Mouse (Mus musculus): ENCODE measurements around the gene Rbfox2. TPM values are rescaled to one million over a fixed set of nuclear protein-coding genes. Genes with fewer than 3 reads are reported as not detected.
"Not testable (repeated sequence)": the region's sequence is repeated elsewhere in the genome, so short reads cannot be mapped to it uniquely, and the experiment has no call there.

Gene Rbfox2
- polyA plus RNA-seq, 2 experiments, result 94.7 to 189 TPM

DNA sequence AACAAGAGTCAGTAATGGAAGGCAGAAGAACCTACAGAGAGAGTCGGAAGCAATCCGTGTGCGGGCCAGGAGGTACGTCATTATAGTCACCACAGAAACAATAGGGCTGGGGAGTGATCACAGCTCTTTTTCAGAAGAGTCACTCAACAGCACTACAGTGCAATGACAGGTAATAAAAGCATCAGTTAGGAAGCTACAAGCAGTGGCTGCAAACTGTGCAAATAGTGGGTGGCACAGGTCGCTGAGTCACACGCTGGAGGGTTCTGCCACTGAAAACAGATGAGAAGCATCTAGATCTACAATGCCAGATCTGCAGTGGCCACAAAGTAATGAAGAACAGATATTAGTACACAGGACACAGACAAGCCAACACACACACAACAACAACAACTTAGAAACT is 32.9 kb downstream of the Rbfox2 start:
- 72% methylated on average over 6 of the region's 6 CpGs for WGBS
- Histone ChIP-seq H3K4me1 (ENCODE audit: control insufficient read depth, insufficient read depth, low read length) (peaks cover 23% of the 10 kb centered on the region), H3K4me3 (replicated peaks; ENCODE audit: low read length) (no peak overlapping the region), H3K9ac (ENCODE audit: low read depth, low read length, severe bottlenecking) (no peak overlapping the region), H3K9me3 (ENCODE audit: control insufficient read depth, low read length) (no peaks in the 10 kb centered on the region), H3K27ac (replicated peaks; ENCODE audit: low read depth, low read length) (no peak overlapping the region), H3K27me3 (ENCODE audit: control insufficient read depth, insufficient read depth, low read length) (no peaks in the 10 kb centered on the region), H3K4me2 (replicated peaks; ENCODE audit: low read depth, low read length, severe bottlenecking) (no peak overlapping the region), H3K36me3 (ENCODE audit: control insufficient read depth, insufficient read depth, low read length) (no peaks in the 10 kb centered on the region)
- no peak for TF ChIP-seq POLR2A (IDR thresholded peaks at IDR 0.05; ENCODE audit: borderline replicate concordance, extremely low read depth, insufficient read depth, insufficient read length)
- no peak for ATAC-seq (ENCODE audit: low FRiP score, low read depth)
- DNase-seq (ENCODE audit: low spot score), result no peak

DNA sequence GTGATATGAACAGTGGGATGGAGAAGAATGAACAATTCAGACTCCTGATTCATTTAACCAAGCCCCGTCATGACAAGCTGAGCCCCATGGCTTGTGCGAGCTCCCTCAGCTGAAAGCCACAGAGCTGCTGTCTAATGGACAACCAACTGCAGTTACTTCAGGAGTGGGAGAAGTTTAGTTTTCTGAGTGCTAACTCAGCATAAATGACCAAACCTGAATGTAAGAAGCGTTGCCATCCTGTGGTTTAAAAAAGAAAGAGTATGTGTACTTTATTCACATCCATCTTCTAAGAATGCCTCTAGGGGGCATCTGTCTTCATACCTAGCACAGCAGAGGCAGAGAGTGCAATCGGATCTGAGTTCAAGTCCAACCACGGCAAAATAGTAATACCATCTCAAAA is 35.5 kb downstream of the Rbfox2 start:
- Histone ChIP-seq H3K36me3 (ENCODE audit: control insufficient read depth, insufficient read depth, low read length) (no peaks in the 10 kb centered on the region), H3K4me3 (replicated peaks; ENCODE audit: low read length) (no peak overlapping the region), H3K4me2 (replicated peaks; ENCODE audit: low read depth, low read length, severe bottlenecking) (no peak overlapping the region), H3K27me3 (ENCODE audit: control insufficient read depth, insufficient read depth, low read length) (no peaks in the 10 kb centered on the region), H3K9me3 (ENCODE audit: control insufficient read depth, low read length) (no peaks in the 10 kb centered on the region), H3K4me1 (ENCODE audit: control insufficient read depth, insufficient read depth, low read length) (peaks cover 34% of the 10 kb centered on the region), H3K27ac (replicated peaks; ENCODE audit: low read depth, low read length) (no peak overlapping the region), H3K9ac (ENCODE audit: low read depth, low read length, severe bottlenecking) (no peak overlapping the region)
- ATAC-seq (ENCODE audit: low FRiP score, low read depth) (no peak), DNase-seq (ENCODE audit: low spot score) (no peak)
- 99% methylated on average over 5 of the region's 5 CpGs for WGBS
- TF ChIP-seq POLR2A (IDR thresholded peaks at IDR 0.05; ENCODE audit: borderline replicate concordance, extremely low read depth, insufficient read depth, insufficient read length), result no peak

- H3K9ac ChIP-seq (ENCODE audit: low read depth, low read length, severe bottlenecking); H3K27ac ChIP-seq (replicated peaks; ENCODE audit: low read depth, low read length); H3K36me3 ChIP-seq (ENCODE audit: control insufficient read depth, insufficient read depth, low read length); DNase-seq (ENCODE audit: low spot score); H3K9me3 ChIP-seq (ENCODE audit: control insufficient read depth, low read length); H3K27me3 ChIP-seq (ENCODE audit: control insufficient read depth, insufficient read depth, low read length); H3K4me3 ChIP-seq (replicated peaks; ENCODE audit: low read length); ATAC-seq (ENCODE audit: low FRiP score, low read depth); H3K4me2 ChIP-seq (replicated peaks; ENCODE audit: low read depth, low read length, severe bottlenecking): not testable (repeated sequence)
- H3K4me1 ChIP-seq (ENCODE audit: control insufficient read depth, insufficient read depth, low read length), result peaks cover 26% of the 10 kb centered on the region
- WGBS, result 89% methylated on average over 1 of the region's 1 CpGs
These were observed 37.3 kb downstream of the Rbfox2 start for GRCm38 (mm10) chr15:77269496-77269895.

DNA sequence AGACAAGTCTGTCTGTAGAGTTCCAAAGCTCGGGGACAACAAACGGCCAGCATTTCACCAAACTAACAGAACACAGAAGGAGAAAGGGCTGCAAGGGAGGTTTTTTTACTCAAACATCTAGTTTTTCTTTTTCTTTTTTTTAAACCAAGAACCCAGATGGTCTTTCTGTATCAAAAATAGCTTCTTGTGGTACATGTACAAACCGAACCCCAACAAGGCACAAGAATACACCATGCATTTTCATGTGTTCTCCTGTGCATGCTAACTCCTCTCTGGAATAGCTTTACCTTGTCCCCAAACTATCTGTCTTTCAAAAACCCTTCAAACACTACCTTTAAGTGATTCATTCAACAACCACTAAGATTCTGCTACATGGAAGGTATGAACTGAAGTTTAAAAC is 38.4 kb downstream of the Rbfox2 start:
- H3K27ac ChIP-seq (replicated peaks; ENCODE audit: low read depth, low read length), result no peak overlapping the region
- no peak overlapping the region for H3K4me2 ChIP-seq (replicated peaks; ENCODE audit: low read depth, low read length, severe bottlenecking)
- WGBS, result 69% methylated on average over 3 of the region's 3 CpGs

DNA sequence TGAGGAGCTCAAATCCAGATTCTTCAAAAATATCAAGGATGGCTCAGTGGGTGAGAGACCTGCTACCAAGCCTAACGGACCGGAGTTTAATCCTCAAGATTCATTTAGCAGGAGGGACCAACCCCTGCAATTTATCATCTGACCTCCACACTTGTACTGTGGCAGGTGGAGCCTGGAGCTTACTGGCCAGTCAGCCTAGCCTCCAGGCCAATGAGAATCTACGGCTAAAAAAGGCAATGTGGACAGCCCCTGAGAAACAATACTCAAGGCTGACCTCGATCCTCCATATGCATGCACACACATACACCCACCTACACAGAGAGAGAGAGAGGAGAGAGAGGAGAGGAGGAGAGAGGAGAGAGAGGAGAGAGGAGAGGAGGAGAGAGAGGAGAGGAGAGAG is 41.5 kb downstream of the Rbfox2 start:
- no peak overlapping the region for H3K27ac ChIP-seq (replicated peaks; ENCODE audit: low read depth, low read length)
- ATAC-seq (ENCODE audit: low FRiP score, low read depth) (no peak), DNase-seq (ENCODE audit: low spot score) (no peak)
- H3K27me3 ChIP-seq (ENCODE audit: control insufficient read depth, insufficient read depth, low read length), result no peaks in the 10 kb centered on the region
- H3K9ac ChIP-seq (ENCODE audit: low read depth, low read length, severe bottlenecking), result no peak overlapping the region
- peaks cover 23% of the 10 kb centered on the region for H3K4me1 ChIP-seq (ENCODE audit: control insufficient read depth, insufficient read depth, low read length)
- WGBS, result 54% methylated on average over 4 of the region's 4 CpGs
- H3K4me3 ChIP-seq (replicated peaks; ENCODE audit: low read length), result no peak overlapping the region
- TF ChIP-seq POLR2A (IDR thresholded peaks at IDR 0.05; ENCODE audit: borderline replicate concordance, extremely low read depth, insufficient read depth, insufficient read length), result no peak
- H3K36me3 ChIP-seq (ENCODE audit: control insufficient read depth, insufficient read depth, low read length), result peaks cover 2% of the 10 kb centered on the region; the same call in 1 of the 2 replicates
- H3K4me2 ChIP-seq (replicated peaks; ENCODE audit: low read depth, low read length, severe bottlenecking), result no peak overlapping the region
- no peaks in the 10 kb centered on the region for H3K9me3 ChIP-seq (ENCODE audit: control insufficient read depth, low read length)

More for the DNA sequence above, 38.4 kb downstream of the Rbfox2 start:
- Histone ChIP-seq H3K4me3 (replicated peaks; ENCODE audit: low read length) (no peak overlapping the region), H3K4me1 (ENCODE audit: control insufficient read depth, insufficient read depth, low read length) (peaks cover 25% of the 10 kb centered on the region), H3K9ac (ENCODE audit: low read depth, low read length, severe bottlenecking) (no peak overlapping the region), H3K9me3 (ENCODE audit: control insufficient read depth, low read length) (no peaks in the 10 kb centered on the region), H3K36me3 (ENCODE audit: control insufficient read depth, insufficient read depth, low read length) (no peaks in the 10 kb centered on the region), H3K27me3 (ENCODE audit: control insufficient read depth, insufficient read depth, low read length) (no peaks in the 10 kb centered on the region)
- ATAC-seq (ENCODE audit: low FRiP score, low read depth), result no peak
- TF ChIP-seq POLR2A (IDR thresholded peaks at IDR 0.05; ENCODE audit: borderline replicate concordance, extremely low read depth, insufficient read depth, insufficient read length), result no peak
- DNase-seq (ENCODE audit: low spot score), result no peak

DNA sequence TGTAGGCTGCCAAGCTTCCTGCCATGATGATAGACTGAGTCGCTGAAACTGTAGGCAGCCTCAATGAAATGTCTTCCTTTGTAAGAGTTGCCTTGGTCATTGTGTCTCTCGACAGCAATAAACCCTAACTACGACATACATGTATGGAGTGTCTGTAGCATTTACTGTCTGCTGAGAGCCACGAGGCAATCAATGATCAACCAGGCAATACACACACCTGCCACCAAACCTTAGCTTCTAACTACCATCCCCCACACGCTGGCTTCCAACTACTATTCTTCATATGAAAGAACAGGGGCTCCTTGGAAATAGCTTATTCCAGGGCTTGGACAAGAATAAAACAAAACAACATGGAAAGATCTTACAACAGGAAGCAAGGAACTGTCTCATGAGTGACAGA is 42.5 kb downstream of the Rbfox2 start:
- no peak for DNase-seq (ENCODE audit: low spot score)
- H3K9ac ChIP-seq (ENCODE audit: low read depth, low read length, severe bottlenecking), result no peak overlapping the region
- no peaks in the 10 kb centered on the region for H3K9me3 ChIP-seq (ENCODE audit: control insufficient read depth, low read length)
- peaks cover 2% of the 10 kb centered on the region; the same call in 1 of the 2 replicates for H3K36me3 ChIP-seq (ENCODE audit: control insufficient read depth, insufficient read depth, low read length)
- no peak overlapping the region for H3K27ac ChIP-seq (replicated peaks; ENCODE audit: low read depth, low read length)
- no peaks in the 10 kb centered on the region for H3K27me3 ChIP-seq (ENCODE audit: control insufficient read depth, insufficient read depth, low read length)
- no peak for ATAC-seq (ENCODE audit: low FRiP score, low read depth)
- TF ChIP-seq POLR2A (IDR thresholded peaks at IDR 0.05; ENCODE audit: borderline replicate concordance, extremely low read depth, insufficient read depth, insufficient read length), result no peak
- H3K4me1 ChIP-seq (ENCODE audit: control insufficient read depth, insufficient read depth, low read length), result peaks cover 28% of the 10 kb centered on the region
- H3K4me2 ChIP-seq (replicated peaks; ENCODE audit: low read depth, low read length, severe bottlenecking), result no peak overlapping the region
- 86% methylated on average over 5 of the region's 5 CpGs for WGBS
- no peak overlapping the region for H3K4me3 ChIP-seq (replicated peaks; ENCODE audit: low read length)
